Mouse (Mus musculus) lung, adult 2 months (tissue): ENCODE measurements at regions not wholly inside any gene's neighbourhood (a gene's known extent, or its start where the extent isn't known, plus 50 kb on each side); places are given as distances from the start of the nearest gene placed in this dataset.

Experiments used
- CTCF ChIP-seq: fragments of 200-500 bp; IDR thresholded peaks from 2 replicates; pipeline ENCODE4 v1.5.1; 2011; ENCODE audit warnings: mild to moderate bottlenecking, low read length, control low read depth; ENCODE audit not compliant: insufficient read depth
- POLR2A ChIP-seq: fragments of 200-500 bp; IDR thresholded peaks from 2 replicates; pipeline ENCODE4 v1.6.1; 2011; ENCODE audit warnings: low read depth, mild to moderate bottlenecking, control low read depth, low read length, borderline replicate concordance; ENCODE audit errors: extremely low read depth

- no peak for TF ChIP-seq CTCF
- TF ChIP-seq POLR2A, result no peak
Measured at GRCm38 (mm10) chr4:142302724-142303120, 63.5 kb upstream of the Kazn start.
